Mouse (Mus musculus) kidney, postnatal 10 days (tissue): ENCODE data around the gene Slc38a10.

Source experiments
- DNase-seq: peaks from one replicate; pipeline ENCODE4 v3.0.0; 2021; ENCODE audit warnings: mixed read lengths

The Slc38a10 gene

GRCm38 (mm10) chr11:120151113-120151494, at the start of gene Slc38a10:
TSS of gene Slc38a10 (minus strand) at chr11:120151346.
- peak; percentile 100 for DNase-seq

GRCm38 (mm10) chr11:120200621-120201020, 49.5 kb upstream of the Slc38a10 start:
- DNase-seq: no peak

DNA sequence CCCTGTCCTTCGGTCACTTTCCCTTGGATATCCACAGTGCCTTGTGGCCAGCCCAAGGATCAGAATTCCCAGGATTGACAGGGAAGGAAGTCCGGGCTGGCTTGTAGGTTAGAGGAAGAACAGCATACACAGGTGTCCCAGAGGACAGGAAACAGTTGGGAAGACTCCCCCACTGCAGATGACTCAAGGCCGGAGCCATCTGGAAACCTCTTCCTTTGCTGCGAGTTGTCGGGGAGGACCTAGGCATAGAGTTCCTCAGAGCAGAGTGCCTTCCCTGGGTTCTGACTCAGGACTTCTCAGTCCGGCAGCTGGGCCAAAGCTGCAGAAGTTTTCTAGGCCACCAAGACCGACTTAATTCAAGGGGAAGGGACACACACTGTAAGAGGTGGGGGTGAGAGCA, 48.6 kb upstream of the Slc38a10 start:
- DNase-seq: peak; percentile 51

- DNase-seq: peak; percentile 50
Observed at GRCm38 (mm10) chr11:120198831-120199230, 47.7 kb upstream of the Slc38a10 start.

DNA sequence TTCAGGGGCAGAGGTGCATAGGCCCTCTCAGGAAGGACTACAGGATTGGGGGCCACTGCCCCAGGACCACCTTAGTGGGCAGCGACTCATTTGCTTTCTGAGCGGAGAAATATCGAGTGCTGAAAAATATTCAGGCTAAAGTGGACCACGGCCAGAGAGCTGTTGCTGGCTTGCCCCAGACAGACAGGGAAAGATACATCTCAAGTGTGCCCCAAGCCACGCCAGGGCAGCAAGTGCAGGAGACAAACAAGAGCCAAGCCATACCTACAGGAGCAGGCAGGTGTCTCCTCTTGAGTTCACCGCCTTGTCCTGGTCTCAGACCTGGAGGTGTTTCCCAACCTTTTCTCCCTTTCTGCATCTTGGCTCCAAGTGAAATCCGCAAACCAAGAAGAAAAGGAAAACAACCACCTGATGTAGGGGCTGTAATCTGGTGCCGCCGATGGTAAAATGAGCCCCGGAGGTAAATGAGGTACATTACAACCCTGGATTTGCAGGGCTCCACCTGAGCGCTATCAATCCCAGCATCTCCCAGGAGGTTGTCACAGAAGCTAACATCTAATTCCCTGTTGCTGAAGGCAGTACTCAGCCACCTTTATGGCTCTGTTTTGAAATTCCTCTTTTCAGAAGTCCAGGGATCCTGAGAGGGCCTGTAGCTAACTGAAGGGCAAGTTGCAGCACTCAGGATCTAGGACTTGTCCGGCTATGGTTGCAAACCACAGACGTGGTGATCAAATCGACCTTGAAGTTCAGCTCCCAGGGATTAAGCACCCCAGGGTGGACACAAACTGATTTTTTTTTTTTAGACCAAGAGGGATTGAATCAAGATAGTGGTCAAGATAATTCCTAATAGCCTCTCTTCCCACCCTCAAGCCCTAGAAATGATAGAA, 39.6 kb upstream of the Slc38a10 start:
- DNase-seq: peak; percentile 38

GRCm38 (mm10) chr11:120189459-120190312, 38.5 kb upstream of the Slc38a10 start:
- peak; percentile 100 for DNase-seq

GRCm38 (mm10) chr11:120188481-120189441, 37.6 kb upstream of the Slc38a10 start:
- peak; percentile 72 for DNase-seq

- peak; percentile 75 for DNase-seq
Observed at GRCm38 (mm10) chr11:120188102-120188480, 36.9 kb upstream of the Slc38a10 start.

DNA sequence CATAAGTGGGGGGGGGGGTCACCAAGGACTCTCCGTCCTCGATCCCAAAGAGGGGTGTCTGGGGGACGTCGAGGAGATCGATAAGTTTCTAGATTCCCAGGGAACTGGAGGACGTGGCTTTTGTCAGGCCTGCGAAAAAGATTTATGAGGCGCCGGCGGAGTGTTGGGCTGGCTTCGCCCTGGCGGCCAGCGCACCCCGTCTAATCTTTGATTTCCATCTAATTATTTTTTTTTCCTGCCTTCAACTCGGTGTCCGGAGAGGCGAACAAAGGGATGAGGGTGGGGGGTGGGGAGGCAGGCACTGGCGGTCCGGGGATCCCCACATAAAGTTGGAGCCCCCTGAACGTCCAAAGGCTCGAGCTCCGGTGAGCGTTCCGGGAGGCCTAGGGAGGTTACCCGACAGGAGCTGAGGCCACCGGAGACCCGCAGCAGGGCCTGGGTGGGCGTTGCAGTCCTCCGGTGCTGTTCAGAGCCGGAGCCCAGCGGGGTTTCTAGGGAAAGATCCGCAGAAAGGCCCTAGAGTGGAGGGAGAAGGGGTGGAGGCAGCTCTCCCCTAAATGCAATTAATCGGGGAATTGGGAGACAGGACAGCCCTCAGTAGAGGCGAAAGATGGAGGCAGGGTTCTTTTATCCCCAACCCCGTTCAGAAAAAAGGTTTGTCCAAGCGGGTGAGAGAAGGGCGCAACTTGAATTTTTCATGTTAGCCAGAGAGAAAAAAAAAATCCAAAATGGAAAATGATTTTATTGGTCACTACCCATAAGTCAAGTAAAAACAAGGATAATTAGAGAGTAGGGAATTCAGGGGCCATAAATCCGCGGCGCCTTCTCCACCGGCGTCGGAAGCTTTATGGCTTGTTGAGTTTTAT, 36.3 kb upstream of the Slc38a10 start:
- DNase-seq: peak; percentile 69

DNA sequence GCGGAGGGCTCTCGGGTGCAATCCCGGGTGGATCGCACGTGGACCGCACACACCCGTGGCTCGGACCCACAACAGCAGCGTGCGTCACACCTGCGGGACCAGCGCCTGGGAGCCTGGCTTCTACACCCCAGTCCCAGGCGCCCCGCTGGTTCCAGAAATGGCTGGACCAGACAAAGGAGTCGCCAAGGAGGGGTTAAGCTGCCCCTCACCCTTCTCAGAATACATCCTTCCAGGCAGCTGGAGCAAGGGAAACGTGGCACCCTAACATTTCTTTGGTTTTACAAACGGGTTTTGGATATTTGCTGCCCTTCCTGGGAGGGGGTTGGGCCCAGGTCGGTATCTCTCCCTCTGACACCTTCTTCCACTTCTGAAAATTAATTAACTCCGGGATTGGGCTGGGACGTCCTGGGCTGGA, 35.7 kb upstream of the Slc38a10 start:
- DNase-seq: peak; percentile 69

DNA sequence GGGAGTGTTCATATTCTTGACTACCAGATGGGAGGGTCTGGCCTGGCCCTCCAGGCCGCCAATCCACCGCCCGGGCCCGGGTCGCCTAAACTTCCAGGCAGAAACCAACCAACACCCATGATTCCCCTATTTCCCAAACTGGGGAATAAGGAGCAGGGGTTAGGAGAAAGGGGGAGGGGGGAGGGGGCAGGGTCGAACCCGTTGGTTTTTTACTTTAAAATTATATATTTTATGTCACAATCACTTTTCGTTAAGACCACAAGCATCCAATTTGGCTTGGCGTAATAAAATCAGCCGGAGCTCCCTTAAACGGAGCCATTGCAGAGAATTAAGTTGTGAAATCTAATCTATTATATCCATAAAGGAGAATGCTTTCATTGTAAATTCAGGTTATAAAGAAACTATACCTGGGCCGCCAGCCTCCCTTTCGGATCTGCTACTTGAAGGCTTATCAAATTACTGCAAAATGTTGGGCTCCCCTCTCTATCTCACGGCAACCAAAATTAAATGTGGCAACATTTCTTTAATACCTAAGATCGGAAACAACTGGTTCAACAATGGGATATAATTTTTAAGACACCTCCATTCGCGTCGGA, 35.1 kb upstream of the Slc38a10 start:
- DNase-seq: no peak

GRCm38 (mm10) chr11:120185316-120186141, 34.4 kb upstream of the Slc38a10 start:
- DNase-seq: peak; percentile 80

DNA sequence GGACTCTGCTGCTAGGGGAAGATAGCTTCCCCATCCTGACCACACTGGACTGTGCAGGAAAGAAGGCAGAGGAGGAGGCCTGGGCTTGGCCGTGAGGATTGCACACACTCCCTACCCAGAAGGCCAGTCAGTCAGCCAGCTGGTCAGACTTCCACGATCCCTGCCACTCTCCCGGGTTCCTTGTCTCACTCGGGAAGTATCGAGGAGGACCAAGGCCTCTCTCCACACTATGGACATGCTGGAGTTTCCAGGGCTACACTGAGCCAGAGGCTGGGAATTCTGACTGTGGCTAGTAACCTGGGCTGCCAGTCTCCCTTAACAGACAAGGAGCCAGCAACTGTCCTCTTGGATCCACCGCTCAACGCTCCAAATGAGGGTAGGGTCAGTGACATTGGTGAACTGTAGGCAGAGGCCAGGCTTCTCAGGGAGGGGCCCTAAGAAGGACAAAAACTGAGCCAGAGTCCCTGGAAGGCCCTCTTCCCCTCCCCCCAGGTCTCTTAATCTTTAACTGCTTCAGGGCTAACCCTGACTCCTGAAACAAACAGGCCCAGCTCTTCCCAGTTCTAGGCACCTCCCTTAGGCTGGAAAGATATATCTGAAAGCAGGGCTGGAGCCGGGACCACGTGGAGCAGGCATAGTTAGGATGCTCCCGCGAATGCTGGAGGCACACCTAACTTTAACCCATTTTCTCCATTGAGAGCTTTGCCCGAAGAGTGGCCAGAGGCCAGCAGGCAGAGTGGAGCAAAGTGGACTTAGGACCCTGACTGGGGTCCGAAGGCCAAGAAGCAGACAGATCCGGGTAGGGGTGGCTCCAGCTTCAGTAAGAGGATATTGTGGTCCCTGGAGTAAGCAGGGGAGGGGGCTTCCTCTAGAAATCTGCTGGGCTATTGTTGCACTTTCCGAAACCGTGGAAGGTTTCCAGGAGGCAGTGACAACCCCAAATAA, 33.5 kb upstream of the Slc38a10 start:
- DNase-seq: peak; percentile 85

- DNase-seq: no peak
Observed at GRCm38 (mm10) chr11:120183708-120184107, 32.6 kb upstream of the Slc38a10 start.

- DNase-seq: no peak
Observed at GRCm38 (mm10) chr11:120183180-120183579, 32.0 kb upstream of the Slc38a10 start.

DNA sequence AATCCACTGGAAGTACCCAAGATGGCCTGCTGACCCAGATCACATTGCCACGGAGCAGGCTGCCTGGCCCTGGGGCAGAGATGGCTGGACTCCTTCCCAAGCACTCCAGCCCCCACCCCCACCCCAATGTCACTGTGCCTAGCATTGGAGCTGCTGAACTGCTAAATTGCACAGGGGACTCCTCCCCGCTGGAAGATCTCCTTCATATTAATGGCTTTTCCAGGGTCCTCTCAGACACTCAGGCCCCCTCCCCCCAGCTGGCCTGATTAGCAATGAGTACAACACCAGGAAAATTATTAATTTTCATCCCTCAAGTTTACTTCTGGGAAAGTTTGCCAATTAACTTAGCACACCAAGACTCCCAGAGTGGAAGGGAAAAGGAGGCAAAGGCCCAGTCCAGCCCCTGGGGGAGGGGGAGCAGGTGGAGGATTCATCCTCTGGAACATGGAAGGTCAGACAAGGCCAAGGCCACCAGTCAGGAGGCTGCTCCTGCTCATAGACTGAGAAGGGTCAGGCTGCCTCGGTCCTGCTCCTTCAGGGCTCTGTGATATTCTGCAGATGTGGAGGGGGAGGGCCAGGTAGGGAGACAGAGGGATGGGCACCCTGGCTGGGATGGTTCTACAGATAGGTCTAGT, 31.4 kb upstream of the Slc38a10 start:
- peak; percentile 81 for DNase-seq

- DNase-seq: no peak
Observed at GRCm38 (mm10) chr11:120181379-120181778, 30.2 kb upstream of the Slc38a10 start.

DNA sequence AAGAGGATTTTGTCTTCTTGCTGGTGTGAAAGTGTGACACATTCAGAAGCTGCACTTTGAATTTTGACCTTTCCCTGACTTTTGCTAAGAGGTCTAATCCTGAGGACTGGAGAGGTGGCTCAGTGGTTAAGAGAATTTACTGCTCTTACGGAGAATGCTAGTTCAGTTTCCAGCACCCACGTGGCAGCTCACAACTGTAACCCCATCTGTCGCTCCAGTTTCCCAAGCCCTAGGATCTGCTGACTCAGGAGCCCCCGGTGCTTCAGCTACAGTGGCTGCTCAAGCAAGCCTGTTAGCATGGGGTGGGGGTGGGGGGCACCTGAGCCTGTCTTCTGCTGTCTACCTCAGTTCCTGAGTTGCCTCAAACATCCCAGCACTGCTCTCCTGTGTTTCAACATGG, 28.2 kb upstream of the Slc38a10 start:
- DNase-seq: no peak
